Mouse (Mus musculus) neural tube, embryonic 10.5 days (tissue): ENCODE data around the gene Rbfox3.

Source experiments
- DNase-seq: peaks from one replicate; pipeline ENCODE4 v3.0.0-alpha.2; 2017; ENCODE audit warnings: low spot score; ENCODE audit errors: extremely low spot score

Rbfox3 gene

DNA sequence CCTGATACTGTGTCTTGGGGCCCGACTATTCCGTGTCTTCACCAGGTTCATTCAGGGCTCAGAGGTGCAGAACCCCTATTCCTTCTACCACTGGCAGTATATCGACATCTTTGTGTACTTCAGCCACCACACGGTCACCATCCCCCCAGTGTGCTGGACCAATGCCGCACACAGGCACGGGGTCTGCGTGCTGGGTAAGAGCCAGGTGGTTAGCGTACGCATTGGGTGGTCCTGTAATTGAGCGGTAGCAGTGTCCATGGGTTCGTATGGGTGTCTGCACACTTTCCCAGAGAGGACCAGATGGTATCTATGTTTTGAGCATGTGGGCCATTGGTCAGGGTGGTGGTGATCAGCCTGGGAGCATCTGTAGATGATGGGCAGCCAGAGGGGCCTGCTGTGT, 430.2 kb downstream of the Rbfox3 start:
- no peak for DNase-seq

- no peak for DNase-seq
Measured at GRCm38 (mm10) chr11:118479776-118480175, 431.6 kb downstream of the Rbfox3 start.

GRCm38 (mm10) chr11:118476396-118477373, 434.7 kb downstream of the Rbfox3 start, which contains the start of gene Engase:
Gene Engase, plus strand, starts transcription at chr11:118476829.
- DNase-seq, result peak; percentile 94

DNA sequence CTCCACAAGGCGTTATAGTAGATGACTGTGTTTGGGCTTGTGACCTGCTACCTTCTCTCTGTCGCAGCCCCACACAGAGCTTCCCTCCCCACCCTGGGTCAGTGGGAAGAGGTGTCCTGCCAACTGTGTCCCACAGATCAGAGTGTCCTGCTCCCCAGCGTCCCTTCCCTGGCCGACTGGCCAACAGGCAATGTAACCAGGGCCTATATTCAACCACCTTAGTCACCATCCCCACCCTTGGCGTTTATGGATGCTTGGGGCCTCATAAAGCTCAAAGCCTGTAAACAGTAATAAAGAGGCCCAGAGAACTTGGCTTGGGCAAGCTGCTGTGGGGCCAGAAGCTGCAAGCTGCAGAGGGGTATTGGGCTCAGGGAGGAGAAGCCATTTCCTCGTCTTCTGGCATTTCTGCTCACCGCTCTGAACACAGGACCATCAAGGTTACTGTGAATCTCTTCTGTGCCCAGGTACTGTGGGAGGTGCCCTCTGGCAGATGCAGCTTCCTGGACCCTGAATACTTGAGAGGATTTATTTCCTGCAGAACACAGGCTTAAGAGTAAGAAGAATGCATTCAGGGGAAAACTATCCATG, 435.8 kb downstream of the Rbfox3 start:
- no peak for DNase-seq

GRCm38 (mm10) chr11:118473842-118474500, 437.4 kb downstream of the Rbfox3 start:
- no peak for DNase-seq

- no peak for DNase-seq
Measured at GRCm38 (mm10) chr11:118473161-118473560, 438.2 kb downstream of the Rbfox3 start.

GRCm38 (mm10) chr11:118471676-118472075, 439.7 kb downstream of the Rbfox3 start:
- DNase-seq, result peak; percentile 32

GRCm38 (mm10) chr11:118470234-118470966, 441.0 kb downstream of the Rbfox3 start:
- DNase-seq, result peak; percentile 36

GRCm38 (mm10) chr11:118469509-118470160, 441.8 kb downstream of the Rbfox3 start:
- DNase-seq, result no peak

- no peak for DNase-seq
Measured at GRCm38 (mm10) chr11:118467441-118468035, 443.9 kb downstream of the Rbfox3 start.

GRCm38 (mm10) chr11:118460280-118460679, 451.1 kb downstream of the Rbfox3 start:
- DNase-seq, result no peak

GRCm38 (mm10) chr11:118459536-118459935, 451.9 kb downstream of the Rbfox3 start:
- no peak for DNase-seq

- DNase-seq, result no peak
Measured at GRCm38 (mm10) chr11:118459051-118459450, 452.3 kb downstream of the Rbfox3 start.

DNA sequence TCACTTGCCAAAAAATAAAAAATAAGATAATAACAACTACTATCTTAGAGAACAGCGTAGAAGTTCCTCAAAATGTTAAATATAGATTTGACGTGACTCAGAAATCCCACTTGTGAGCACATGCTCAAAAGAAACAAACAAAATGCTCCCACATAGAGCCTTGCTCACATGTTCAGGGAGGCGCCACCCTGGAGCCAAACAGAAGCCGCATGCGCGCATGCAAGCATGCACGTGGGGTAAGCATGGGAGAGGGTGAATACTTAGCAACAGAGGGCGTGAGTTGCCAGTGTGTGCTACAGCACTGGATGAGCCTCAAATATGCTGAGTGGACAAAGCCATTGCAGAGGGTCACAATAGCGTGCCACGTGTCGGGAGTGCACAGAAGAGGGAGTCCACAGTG, 454.5 kb downstream of the Rbfox3 start:
- DNase-seq, result no peak

GRCm38 (mm10) chr11:118455788-118456187, 455.6 kb downstream of the Rbfox3 start:
- DNase-seq, result no peak

DNA sequence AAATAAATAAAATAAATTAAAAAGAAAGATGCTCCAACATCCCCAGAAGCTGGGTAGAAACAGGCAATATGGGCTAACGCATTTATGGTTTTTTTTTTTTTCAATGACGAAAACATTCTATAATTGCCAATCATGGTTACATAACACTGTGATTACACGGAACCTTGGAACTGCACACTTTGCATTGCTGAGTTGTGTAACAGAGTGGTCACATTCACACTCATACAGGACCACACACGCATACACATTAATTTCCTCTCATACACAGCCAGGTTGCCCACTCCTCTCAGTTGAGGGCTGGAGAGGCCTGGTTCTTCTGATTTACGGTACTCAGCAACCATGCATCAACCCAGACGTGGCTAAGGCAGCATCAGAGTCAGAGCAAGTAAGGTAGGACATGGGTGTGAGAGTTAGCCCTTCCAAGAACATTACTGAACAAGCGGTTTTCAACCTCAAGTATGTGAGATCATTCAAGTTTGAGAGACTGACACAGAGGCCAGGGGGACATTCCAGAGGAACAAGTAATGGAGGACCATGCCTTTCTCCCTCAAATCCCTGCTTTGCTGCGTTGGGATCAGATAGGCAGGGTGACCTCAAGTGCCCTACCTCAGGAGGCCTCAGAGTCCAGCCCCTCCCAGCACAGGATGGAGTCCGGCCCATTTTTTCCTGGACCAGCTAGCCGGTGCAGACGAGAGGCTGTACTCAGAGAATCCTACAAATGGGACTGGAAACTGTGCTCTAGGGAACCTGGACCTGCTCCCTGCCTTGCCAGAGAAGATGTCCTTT, 457.3 kb downstream of the Rbfox3 start:
- no peak for DNase-seq

DNA sequence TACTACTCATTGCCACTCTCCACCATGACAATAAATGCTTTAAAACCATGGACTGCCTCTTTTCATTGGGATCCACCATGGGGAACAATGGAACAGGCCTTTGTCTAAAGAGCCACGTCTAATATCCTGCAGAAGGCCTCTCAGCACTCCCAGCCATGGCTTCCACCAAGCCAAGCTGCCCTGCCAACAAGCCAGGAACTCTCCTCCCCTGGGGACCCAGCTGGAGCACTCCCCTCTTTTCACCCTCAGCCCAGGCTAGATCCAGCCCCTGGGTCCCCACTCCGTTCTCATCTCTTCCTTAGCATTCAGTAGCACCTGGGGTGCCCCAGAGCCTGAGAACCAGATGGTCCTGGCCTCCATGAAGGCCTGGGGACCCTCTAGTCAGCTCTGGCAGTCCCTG, 458.4 kb downstream of the Rbfox3 start:
- DNase-seq, result no peak

DNA sequence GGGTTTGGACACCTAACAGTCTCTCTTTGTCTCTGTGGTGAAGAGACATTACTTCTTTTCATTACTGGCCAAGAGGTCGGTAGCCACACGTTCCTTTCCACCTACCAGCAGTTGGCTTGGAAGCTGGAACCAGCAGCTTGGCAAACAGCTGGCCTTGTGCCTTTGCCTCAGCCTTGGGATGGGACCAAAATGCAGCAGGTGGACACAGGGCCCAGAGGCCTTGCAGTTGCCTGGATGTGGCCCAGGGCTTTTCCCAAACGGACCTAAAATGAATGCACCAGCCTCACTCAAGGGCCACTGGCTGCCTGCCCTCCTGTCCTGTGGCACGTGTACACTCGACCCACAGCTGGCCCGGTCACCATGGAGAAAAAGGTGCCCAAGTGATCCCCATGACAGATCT, 460.2 kb downstream of the Rbfox3 start:
- no peak for DNase-seq

GRCm38 (mm10) chr11:118448385-118448784, 463.0 kb downstream of the Rbfox3 start:
- no peak for DNase-seq

DNA sequence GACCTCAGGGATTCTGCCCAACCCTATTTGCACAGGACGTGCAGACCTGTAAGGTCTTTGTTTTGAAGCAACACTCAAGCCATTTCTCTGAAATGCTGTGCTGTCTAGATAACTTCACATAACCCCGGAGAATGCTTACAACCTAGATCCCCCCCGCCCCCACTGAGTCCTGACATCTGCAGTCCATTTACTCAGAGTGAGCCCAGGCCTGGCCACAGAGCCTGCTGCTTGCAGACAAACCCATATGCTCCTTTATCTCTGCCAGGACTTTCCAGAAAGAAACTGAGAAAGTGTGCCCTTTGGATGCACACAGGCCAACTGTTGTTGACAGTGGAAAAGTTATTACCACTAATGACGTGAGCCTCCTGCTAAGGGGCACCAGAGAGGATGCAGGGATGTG, 464.1 kb downstream of the Rbfox3 start:
- no peak for DNase-seq
